Mouse (Mus musculus) heart, embryonic 12.5 days (tissue): ENCODE measurements around the gene Sarnp. TPM values are rescaled to one million over a fixed set of nuclear protein-coding genes. Genes with fewer than 3 reads are reported as not detected.

Experiments used
- ATAC-seq: fragments of 200-750 bp; cut with Nextera tagmentation; 2 replicates; pipeline ENCODE4 v1.8.0; 2017; ENCODE audit warnings: moderate TSS enrichment, moderate library complexity; ENCODE audit not compliant: insufficient number of reproducible peaks, low FRiP score
- H3K27ac ChIP-seq: fragments of 300-500 bp; sonication (generic); 2 replicates; pipeline ENCODE4 v1.5.1; 2016; ENCODE audit warnings: mild to moderate bottlenecking, moderate library complexity; ENCODE audit not compliant: poor library complexity, severe bottlenecking
- H3K27me3 ChIP-seq: fragments of 300-500 bp; sonication (generic); replicated peaks from 2 replicates; pipeline ENCODE4 v1.6.1; 2016; ENCODE audit warnings: mild to moderate bottlenecking, moderate library complexity
- H3K36me3 ChIP-seq: fragments of 300-500 bp; sonication (generic); 2 replicates; pipeline ENCODE4 v1.6.1; 2016; ENCODE audit warnings: mild to moderate bottlenecking, moderate library complexity
- H3K4me1 ChIP-seq: fragments of 300-500 bp; sonication (generic); replicated peaks from 2 replicates; pipeline ENCODE4 v1.6.1; 2016; ENCODE audit warnings: mild to moderate bottlenecking
- H3K4me2 ChIP-seq: fragments of 300-500 bp; sonication (generic); 2 replicates; pipeline ENCODE4 v1.6.1; 2016; ENCODE audit warnings: mild to moderate bottlenecking, moderate library complexity
- H3K4me3 ChIP-seq: fragments of 300-500 bp; sonication (generic); 2 replicates; pipeline ENCODE4 v1.5.1; 2016; ENCODE audit warnings: mild to moderate bottlenecking
- H3K9ac ChIP-seq: fragments of 300-500 bp; sonication (generic); 2 replicates; pipeline ENCODE4 v1.6.1; 2016; ENCODE audit warnings: mild to moderate bottlenecking, moderate library complexity
- H3K9me3 ChIP-seq: fragments of 300-500 bp; sonication (generic); replicated peaks from 2 replicates; pipeline ENCODE4 v1.6.1; 2016; ENCODE audit warnings: mild to moderate bottlenecking, moderate library complexity
- WGBS: fragments of 180-500 bp; shearing (Covaris S2); methylation state at CpG from one replicate; pipeline ENCODE4 v1.1.7; 2016; 5-methylcytosine and 5-hydroxymethylcytosine counted together
- polyA plus RNA-seq: library from polyadenylated mRNA; unstranded; fragments of >200 nt; fragmentation: Nextera tagmentation; extraction: Ambion mirVana; gene quantifications from 2 replicates; pipeline ENCODE4 v1.2.1, GENCODE M21; 2016

Sarnp gene
- polyA plus RNA-seq, 1 experiment from 2014 or later = 171 TPM

DNA sequence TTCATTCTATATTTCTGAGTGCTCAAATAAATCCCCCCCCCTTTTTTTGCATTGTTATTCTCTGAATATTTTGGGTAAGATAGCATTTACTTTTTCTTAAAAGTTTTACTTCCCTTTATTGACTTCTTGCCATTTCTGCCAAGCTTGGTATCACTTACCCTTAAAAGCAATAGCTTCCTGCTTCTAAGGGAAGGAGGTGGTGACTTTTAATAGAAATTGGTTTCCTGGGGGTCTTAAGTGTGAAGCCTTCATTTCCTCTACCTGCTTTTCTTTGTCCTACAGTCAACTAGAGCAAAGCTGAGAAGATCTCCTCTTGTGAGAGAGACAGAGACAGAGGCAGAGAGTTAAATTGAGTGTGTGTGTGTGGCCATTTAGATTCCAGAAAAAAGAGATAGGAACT lies 44.0 kb downstream of the Sarnp start:
- Histone ChIP-seq H3K27me3 (no peaks in the 10 kb centered on the region), H3K4me2 (no peak overlapping the region), H3K4me3 (no peak overlapping the region), H3K9ac (no peak overlapping the region), H3K36me3 (peaks cover 48% of the 10 kb centered on the region), H3K4me1 (no peaks in the 10 kb centered on the region), H3K9me3 (no peaks in the 10 kb centered on the region), H3K27ac (no peak overlapping the region)
- ATAC-seq = no peak

DNA sequence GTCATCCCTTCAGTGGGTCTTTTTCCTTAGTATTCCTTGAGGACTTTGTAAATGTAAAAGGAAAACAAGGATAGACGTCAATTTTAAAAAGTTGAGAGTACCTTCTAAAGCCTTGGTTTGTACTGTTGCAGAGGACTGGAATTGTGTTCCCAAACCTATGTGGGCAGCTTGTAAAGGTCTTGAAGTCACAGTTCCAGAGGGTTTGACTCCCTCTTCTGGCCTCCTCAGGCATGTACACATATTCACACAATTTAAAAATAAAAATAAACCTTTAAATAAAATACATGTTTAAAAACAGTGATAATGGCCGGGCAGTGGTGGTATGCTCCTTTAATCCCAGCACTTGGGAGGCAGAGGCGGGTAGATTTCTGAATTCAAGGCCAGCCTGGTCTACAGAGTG lies 48.9 kb downstream of the Sarnp start:
- Histone ChIP-seq H3K4me3 (no peak overlapping the region), H3K9ac (no peak overlapping the region), H3K27ac (no peak overlapping the region), H3K27me3 (no peaks in the 10 kb centered on the region), H3K4me1 (no peaks in the 10 kb centered on the region), H3K4me2 (no peak overlapping the region), H3K36me3 (peaks cover 39% of the 10 kb centered on the region), H3K9me3 (no peaks in the 10 kb centered on the region)
- WGBS = 81% methylated on average over 3 of the region's 3 CpGs
- no peak for ATAC-seq

DNA sequence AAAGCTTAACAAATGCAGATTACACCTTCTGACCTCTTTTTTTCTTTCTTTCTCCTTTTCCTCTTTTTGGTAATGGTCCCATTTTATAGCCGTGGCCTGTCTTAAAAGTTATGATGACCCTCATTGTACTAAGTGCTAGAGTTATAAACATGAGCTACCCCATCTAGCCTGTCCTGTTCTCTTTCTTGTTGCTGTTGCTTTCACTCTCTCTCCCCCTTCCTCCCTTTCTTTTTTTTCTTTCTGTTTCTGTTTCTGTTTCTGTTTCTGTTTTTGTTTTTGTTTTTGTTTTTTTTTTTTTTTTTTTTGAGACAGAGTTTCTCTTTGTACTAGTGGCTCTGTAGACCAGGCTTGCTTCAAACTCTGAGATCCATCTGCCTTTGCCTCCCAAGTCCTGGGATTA lies 49.4 kb downstream of the Sarnp start:
- Histone ChIP-seq H3K36me3 (peaks cover 40% of the 10 kb centered on the region), H3K27me3 (no peaks in the 10 kb centered on the region), H3K4me1 (no peaks in the 10 kb centered on the region), H3K9me3 (no peaks in the 10 kb centered on the region), H3K4me3 (no peak overlapping the region), H3K9ac (no peak overlapping the region), H3K4me2 (no peak overlapping the region), H3K27ac (no peak overlapping the region)
- 86% methylated on average over 1 of the region's 1 CpGs for WGBS
- no peak for ATAC-seq

GRCm38 (mm10) chr10:128870341-128870740 lies 53.2 kb downstream of the Sarnp start:
- H3K4me1 ChIP-seq = no peaks in the 10 kb centered on the region
- no peak for ATAC-seq
- WGBS = 77% methylated on average over 3 of the region's 3 CpGs
- H3K36me3 ChIP-seq = peaks cover 59% of the 10 kb centered on the region
- H3K27me3 ChIP-seq = no peaks in the 10 kb centered on the region
- no peak overlapping the region for H3K4me2 ChIP-seq
- no peak overlapping the region for H3K27ac ChIP-seq
- H3K9ac ChIP-seq = no peak overlapping the region
- H3K9me3 ChIP-seq = no peaks in the 10 kb centered on the region
- no peak overlapping the region for H3K4me3 ChIP-seq

- H3K4me2 ChIP-seq = no peak overlapping the region
- no peak overlapping the region for H3K27ac ChIP-seq
- no peaks in the 10 kb centered on the region for H3K4me1 ChIP-seq
- no peak for ATAC-seq
- no peak overlapping the region for H3K4me3 ChIP-seq
- H3K9me3 ChIP-seq = no peaks in the 10 kb centered on the region
- H3K36me3 ChIP-seq = peaks cover 41% of the 10 kb centered on the region
- H3K27me3 ChIP-seq = no peaks in the 10 kb centered on the region
- no peak overlapping the region for H3K9ac ChIP-seq
Measured at GRCm38 (mm10) chr10:128878291-128878690, 61.2 kb downstream of the Sarnp start.

GRCm38 (mm10) chr10:128878811-128879210 lies 61.7 kb downstream of the Sarnp start:
- no peak overlapping the region for H3K27ac ChIP-seq
- H3K9me3 ChIP-seq = no peaks in the 10 kb centered on the region
- ATAC-seq = no peak
- H3K9ac ChIP-seq = no peak overlapping the region
- H3K4me1 ChIP-seq = no peaks in the 10 kb centered on the region
- no peak overlapping the region for H3K4me2 ChIP-seq
- no peak overlapping the region for H3K4me3 ChIP-seq
- WGBS = 85% methylated on average over 2 of the region's 2 CpGs
- H3K27me3 ChIP-seq = no peaks in the 10 kb centered on the region
- H3K36me3 ChIP-seq = peaks cover 37% of the 10 kb centered on the region

- Histone ChIP-seq H3K27ac (no peak overlapping the region), H3K9ac (no peak overlapping the region), H3K4me2 (no peak overlapping the region), H3K4me3 (no peak overlapping the region), H3K36me3 (peaks cover 35% of the 10 kb centered on the region), H3K4me1 (peaks cover 13% of the 10 kb centered on the region), H3K27me3 (no peaks in the 10 kb centered on the region), H3K9me3 (no peaks in the 10 kb centered on the region)
- ATAC-seq = no peak
- 82% methylated on average over 5 of the region's 5 CpGs for WGBS
Measured at GRCm38 (mm10) chr10:128882067-128882466, 64.9 kb downstream of the Sarnp start.

DNA sequence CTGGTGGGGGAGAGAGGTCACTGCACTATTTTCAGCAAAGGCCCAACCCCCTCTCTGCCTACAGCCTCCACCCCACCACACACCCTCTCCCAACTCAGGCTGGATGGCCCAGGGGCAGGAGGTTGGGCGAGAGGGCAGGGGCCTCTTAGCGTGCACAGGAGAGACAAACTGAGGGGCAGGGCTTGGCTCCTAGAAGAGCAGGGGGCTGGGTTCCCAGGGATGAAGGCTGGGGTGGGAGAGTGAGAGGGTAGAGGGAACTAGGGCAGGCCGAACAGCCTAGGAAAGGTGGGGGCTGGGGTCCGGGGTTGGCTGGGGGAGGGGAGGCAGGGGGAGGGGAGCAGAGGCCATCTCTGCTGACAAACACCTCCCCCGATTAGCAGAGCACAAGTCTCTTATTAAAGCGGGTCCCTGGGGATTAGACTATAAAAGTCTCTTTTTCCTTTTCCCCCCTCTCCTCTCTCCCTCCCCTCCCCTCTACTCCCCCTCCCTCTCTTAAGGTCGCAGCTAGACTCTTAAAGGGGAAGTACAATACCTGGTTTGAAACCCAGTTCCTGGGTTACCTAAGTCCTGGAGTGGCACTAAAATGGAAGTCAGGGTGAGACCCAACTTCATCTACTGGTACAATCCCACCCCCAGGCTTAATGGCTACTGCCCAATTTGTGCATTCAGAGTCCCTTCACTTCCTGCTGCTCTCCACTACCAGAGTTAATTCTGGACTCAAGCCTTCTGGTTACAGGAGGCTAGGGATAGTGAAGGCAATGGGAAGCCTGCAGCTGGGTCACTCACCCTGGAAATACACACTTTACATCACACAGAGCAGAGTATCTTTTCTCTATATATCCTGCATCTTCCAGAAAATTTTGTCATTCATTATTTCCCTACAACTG lies 72.1 kb downstream of the Sarnp start:
- Histone ChIP-seq H3K9me3 (no peaks in the 10 kb centered on the region), H3K36me3 (peaks cover 16% of the 10 kb centered on the region), H3K4me3 (peak overlapping the region; percentile 66), H3K27ac (peak overlapping the region; percentile 69; the same call in 1 of the 2 replicates), H3K27me3 (peaks cover 9% of the 10 kb centered on the region), H3K4me1 (peaks cover 42% of the 10 kb centered on the region), H3K4me2 (peak overlapping the region; percentile 85), H3K9ac (peak overlapping the region; percentile 62)
- 5% methylated on average over 6 of the region's 7 CpGs for WGBS
- peak; percentile 39 for ATAC-seq

GRCm38 (mm10) chr10:128889846-128890245 lies 72.7 kb downstream of the Sarnp start:
- H3K36me3 ChIP-seq = peaks cover 13% of the 10 kb centered on the region
- H3K9ac ChIP-seq = peak overlapping the region; percentile 69; the same call in 1 of the 2 replicates
- H3K4me3 ChIP-seq = peak overlapping the region; percentile 66
- H3K4me2 ChIP-seq = peak overlapping the region; percentile 85
- H3K9me3 ChIP-seq = no peaks in the 10 kb centered on the region
- 15% methylated on average over 2 of the region's 2 CpGs for WGBS
- H3K27me3 ChIP-seq = peaks cover 9% of the 10 kb centered on the region
- peaks cover 43% of the 10 kb centered on the region for H3K4me1 ChIP-seq
- H3K27ac ChIP-seq = peak overlapping the region; percentile 39; the same call in 1 of the 2 replicates
- no peak for ATAC-seq

DNA sequence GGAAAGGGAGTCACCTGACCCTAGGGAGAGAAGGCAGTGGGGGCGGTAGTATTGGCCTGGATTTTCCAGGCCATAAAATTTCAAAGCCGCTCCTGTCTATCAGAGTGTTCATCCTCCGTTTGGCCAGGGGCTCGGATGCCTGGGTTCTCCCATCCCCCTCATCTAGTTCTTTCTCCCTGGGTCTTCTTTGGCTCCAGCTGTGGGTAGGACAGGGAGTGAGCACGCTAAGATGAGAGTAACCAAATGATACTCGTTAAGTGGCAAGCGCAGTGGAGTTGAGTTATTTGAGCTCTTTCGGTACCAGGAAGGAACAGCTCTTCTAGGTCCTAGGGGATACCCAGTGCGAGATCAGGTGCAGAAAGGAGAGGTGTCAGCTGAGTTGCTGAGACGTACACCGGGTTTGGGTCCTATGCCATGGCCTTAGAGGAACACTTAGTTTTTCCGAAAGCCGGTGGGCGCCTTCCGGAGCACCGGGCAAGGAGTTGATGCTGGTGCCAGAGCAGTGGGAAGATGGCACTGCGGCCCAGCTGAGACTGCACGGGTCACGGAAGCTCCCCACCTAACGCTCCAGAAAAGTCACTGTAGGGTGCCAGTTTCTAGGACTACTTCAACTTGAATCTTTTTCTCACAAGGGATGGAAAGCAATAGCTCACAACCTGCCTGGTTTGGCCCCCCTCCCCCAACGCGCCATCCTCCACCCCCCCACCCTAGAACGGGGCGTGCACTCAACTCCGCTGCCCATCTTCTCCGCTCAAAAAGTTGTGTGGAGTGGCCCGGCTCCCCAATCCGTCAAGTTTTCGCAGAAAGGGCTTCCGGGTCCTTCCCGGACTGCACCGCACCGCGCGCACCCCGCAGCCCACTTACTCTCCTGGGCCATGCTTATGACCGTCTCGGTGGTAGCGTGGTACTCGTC lies 73.5 kb downstream of the Sarnp start:
- peaks cover 49% of the 10 kb centered on the region for H3K4me1 ChIP-seq
- WGBS = under 1% methylated on average over 40 of the region's 40 CpGs
- H3K4me3 ChIP-seq = peak overlapping the region; percentile 66
- H3K4me2 ChIP-seq = peak overlapping the region; percentile 85
- peak overlapping the region; percentile 69 for H3K9ac ChIP-seq
- peaks cover 9% of the 10 kb centered on the region for H3K27me3 ChIP-seq
- peaks cover 8% of the 10 kb centered on the region; the same call in 1 of the 2 replicates for H3K36me3 ChIP-seq
- peak overlapping the region; percentile 70 for H3K27ac ChIP-seq
- no peak for ATAC-seq
- no peaks in the 10 kb centered on the region for H3K9me3 ChIP-seq
